Mouse (Mus musculus) stomach, postnatal 0 days (tissue): Measurements from ENCODE around the gene Pyroxd2. TPM values are rescaled to one million over a fixed set of nuclear protein-coding genes. Genes with fewer than 3 reads are reported as not detected.

Experiments used
- ATAC-seq: fragments of 200-750 bp; cut with Nextera tagmentation; 2 replicates; pipeline ENCODE4 v1.8.0; 2017; ENCODE audit not compliant: low FRiP score, low TSS enrichment
- DNase-seq: peaks from one replicate; pipeline ENCODE4 v3.0.0-alpha.2; 2016; ENCODE audit warnings: low spot score
- H3K27ac ChIP-seq: fragments of 300-500 bp; sonication (generic); replicated peaks from 2 replicates; pipeline ENCODE4 v1.5.1; 2014; ENCODE audit warnings: mild to moderate bottlenecking, control low read depth
- H3K27me3 ChIP-seq: fragments of 300-500 bp; sonication (generic); 2 replicates; pipeline ENCODE4 v1.6.1; 2014; ENCODE audit warnings: low read length; ENCODE audit not compliant: control insufficient read depth, insufficient read depth
- H3K36me3 ChIP-seq: fragments of 300-500 bp; sonication (generic); 2 replicates; pipeline ENCODE4 v1.6.1; 2014; ENCODE audit warnings: low read length, mixed read lengths; ENCODE audit not compliant: control insufficient read depth, insufficient read depth
- H3K4me1 ChIP-seq: fragments of 300-500 bp; sonication (generic); replicated peaks from 2 replicates; pipeline ENCODE4 v1.6.1; 2014; ENCODE audit warnings: antibody characterized with exemption; ENCODE audit not compliant: control insufficient read depth, insufficient read depth
- H3K4me2 ChIP-seq: fragments of 300-500 bp; sonication (generic); replicated peaks from 2 replicates; pipeline ENCODE4 v1.6.1; 2014; ENCODE audit warnings: low read depth, mild to moderate bottlenecking, control low read depth, moderate library complexity
- H3K4me3 ChIP-seq: fragments of 300-500 bp; sonication (generic); 2 replicates; pipeline ENCODE4 v1.5.1; 2014; ENCODE audit warnings: low read depth, low read length, control low read depth
- H3K9ac ChIP-seq: fragments of 300-500 bp; sonication (generic); 2 replicates; pipeline ENCODE4 v1.6.1; 2014; ENCODE audit warnings: mild to moderate bottlenecking, low read length, control low read depth, mixed read lengths
- H3K9me3 ChIP-seq: fragments of 300-500 bp; sonication (generic); 2 replicates; pipeline ENCODE4 v1.6.1; 2016; ENCODE audit warnings: low read length; ENCODE audit not compliant: control insufficient read depth
- CTCF ChIP-seq: IDR thresholded peaks from 2 replicates; pipeline ENCODE4 v1.5.1; 2016; ENCODE audit warnings: antibody characterized with exemption, low read depth, mild to moderate bottlenecking, moderate library complexity
- EP300 ChIP-seq: optimal IDR thresholded peaks from 2 replicates; pipeline ENCODE3; 2016; ENCODE audit warnings: antibody characterized with exemption
- WGBS: fragments of 180-500 bp; shearing (Covaris S2); extraction: QIAGEN DNeasy Blood & Tissue Kit; methylation state at CpG from one replicate; pipeline ENCODE4 v1.1.7; 2014; 5-methylcytosine and 5-hydroxymethylcytosine counted together
- polyA plus RNA-seq: library from polyadenylated mRNA; unstranded; fragments of >200 nt; fragmentation: Nextera tagmentation; extraction: Ambion mirVana; gene quantifications from 2 replicates; pipeline ENCODE4 v1.2.1, GENCODE M21; 2015

The Pyroxd2 gene
- polyA plus RNA-seq, result 1.8 and 1.9 TPM in 2 replicates

DNA sequence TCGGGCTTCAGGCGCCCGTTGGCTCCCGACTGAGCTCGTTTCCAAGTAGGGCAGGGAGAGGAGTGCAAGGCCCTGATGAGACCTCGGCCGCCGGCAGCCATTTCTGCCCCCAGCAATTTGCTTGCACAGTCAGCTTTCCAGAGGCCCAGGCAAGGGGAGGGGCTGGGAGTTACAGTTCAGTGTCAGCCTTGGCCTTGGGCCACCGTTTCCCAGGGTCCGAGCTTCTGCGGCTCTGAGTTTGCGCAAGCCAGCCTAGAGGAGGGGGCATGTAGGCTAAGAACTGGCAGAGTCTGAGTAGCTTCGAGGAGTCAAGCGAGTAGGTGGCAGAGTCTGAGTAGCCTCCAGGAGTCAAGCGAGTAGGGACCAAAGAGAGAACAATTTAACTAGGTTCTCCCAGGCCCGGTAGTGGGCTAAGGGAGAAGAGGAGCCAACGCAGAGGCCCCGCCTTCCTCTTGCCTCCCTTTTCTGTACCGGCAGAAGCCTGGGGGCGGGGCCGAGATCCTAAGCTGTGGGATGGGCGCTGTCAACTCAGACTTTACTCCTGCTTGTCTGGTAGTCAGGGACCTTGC lies at the start of gene Pyroxd2:
Pyroxd2 (minus strand) TSS at position 413 of the 569 bp plus-strand sequence.
- Histone ChIP-seq H3K36me3 (no peaks in the 10 kb centered on the region), H3K27me3 (no peaks in the 10 kb centered on the region), H3K4me1 (peaks cover 4% of the 10 kb centered on the region), H3K4me2 (peak within 1 kb of the TSS; percentile 63), H3K9me3 (no peaks in the 10 kb centered on the region), H3K9ac (peak within 1 kb of the TSS; percentile 79), H3K27ac (peak within 1 kb of the TSS; percentile 86), H3K4me3 (peak within 1 kb of the TSS; percentile 35)
- WGBS, result 2% methylated on average over 22 of the region's 22 CpGs
- no peak for TF ChIP-seq EP300
- no peak for TF ChIP-seq CTCF
- ATAC-seq, result peak; percentile 88
- peak; percentile 81 for DNase-seq

DNA sequence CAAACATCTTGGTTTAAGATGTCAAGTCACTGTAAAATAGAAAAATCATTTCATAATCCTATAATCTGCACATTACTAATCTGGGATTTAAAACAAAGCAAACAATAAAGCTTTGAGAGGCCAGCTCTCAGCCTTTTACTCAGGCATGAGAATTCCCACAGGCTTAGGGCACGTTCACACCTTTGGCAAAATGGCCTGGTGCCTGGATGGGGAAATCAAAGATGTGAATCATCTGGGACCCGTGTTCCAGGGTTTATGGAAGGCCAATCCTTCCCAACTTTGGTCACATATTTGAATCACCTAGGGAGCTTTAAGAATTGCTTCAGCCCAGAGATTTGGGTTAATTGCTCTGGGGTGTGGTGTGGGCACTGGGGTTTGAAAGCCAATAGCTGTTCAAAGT lies 45.3 kb upstream of the Pyroxd2 start:
- Histone ChIP-seq H3K9me3 (no peaks in the 10 kb centered on the region), H3K4me2 (no peak overlapping the region), H3K4me3 (no peak overlapping the region), H3K27me3 (no peaks in the 10 kb centered on the region), H3K36me3 (no peaks in the 10 kb centered on the region), H3K4me1 (peaks cover 4% of the 10 kb centered on the region), H3K9ac (no peak overlapping the region), H3K27ac (no peak overlapping the region)
- ATAC-seq (no peak), DNase-seq (no peak)
- WGBS, result 45% methylated on average over 2 of the region's 2 CpGs
- TF ChIP-seq CTCF (no peak), EP300 (no peak)

DNA sequence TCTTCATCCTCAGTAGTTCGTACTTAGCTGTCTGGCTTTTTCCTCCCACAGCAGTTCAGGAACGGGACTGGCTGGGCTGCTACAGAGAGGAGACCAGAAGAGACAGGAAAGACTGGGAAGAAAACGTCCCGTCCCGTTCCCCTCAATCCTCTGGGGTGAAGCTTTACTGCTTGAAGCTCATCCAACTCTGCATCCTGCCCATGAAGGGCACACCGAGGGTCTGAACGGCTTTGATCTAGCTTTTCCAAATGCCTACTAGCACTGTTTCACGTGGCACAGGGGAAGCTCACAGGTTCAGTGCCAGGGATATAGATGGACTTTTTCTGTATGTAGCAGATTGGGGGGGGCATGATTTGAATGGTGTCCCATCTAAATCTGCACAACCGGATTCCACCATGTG lies 43.2 kb upstream of the Pyroxd2 start:
- Histone ChIP-seq H3K27ac (no peak overlapping the region), H3K27me3 (no peaks in the 10 kb centered on the region), H3K9me3 (no peaks in the 10 kb centered on the region), H3K9ac (no peak overlapping the region), H3K4me2 (peak overlapping the region; percentile 74), H3K4me3 (no peak overlapping the region), H3K36me3 (no peaks in the 10 kb centered on the region), H3K4me1 (peaks cover 4% of the 10 kb centered on the region)
- WGBS, result 39% methylated on average over 9 of the region's 9 CpGs
- TF ChIP-seq CTCF (no peak), EP300 (no peak)
- DNase-seq (no peak), ATAC-seq (0 out of 2 replicates have a peak, but pooled peaks have one; percentile 4)

- no peaks in the 10 kb centered on the region for H3K9me3 ChIP-seq
- H3K4me1 ChIP-seq, result peaks cover 4% of the 10 kb centered on the region
- ATAC-seq (peak; percentile 89), DNase-seq (peak; percentile 90)
- H3K4me2 ChIP-seq, result peak overlapping the region; percentile 74
- H3K9ac ChIP-seq, result peak overlapping the region; percentile 47; the same call in 1 of the 2 replicates
- WGBS, result 5% methylated on average over 31 of the region's 31 CpGs
- peak; percentile 95 for TF ChIP-seq CTCF
- TF ChIP-seq EP300, result no peak
- no peaks in the 10 kb centered on the region for H3K36me3 ChIP-seq
- no peak overlapping the region for H3K27ac ChIP-seq
- no peaks in the 10 kb centered on the region for H3K27me3 ChIP-seq
- peak overlapping the region; percentile 34 for H3K4me3 ChIP-seq
Measured at GRCm38 (mm10) chr19:42794914-42795613, 42.5 kb upstream of the Pyroxd2 start.

DNA sequence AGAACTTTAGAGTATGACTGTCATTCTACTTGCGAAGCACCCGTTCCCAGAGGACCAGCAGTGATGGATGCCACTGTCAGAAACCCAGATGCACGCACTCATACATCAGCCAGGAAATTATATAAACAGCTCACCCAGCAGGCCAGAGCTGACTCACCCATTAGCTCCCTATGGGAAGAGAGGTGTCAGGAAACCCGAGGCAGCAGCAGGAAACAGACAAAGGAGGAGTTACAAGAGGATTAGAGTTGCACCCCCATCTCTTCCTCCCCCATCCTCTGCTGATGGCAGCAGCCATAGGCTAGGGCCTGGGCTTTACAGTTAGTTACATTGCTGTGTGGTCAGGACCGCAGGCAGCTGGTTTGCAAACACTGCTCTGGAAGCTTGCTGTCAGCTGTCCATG lies 35.7 kb upstream of the Pyroxd2 start:
- H3K9ac ChIP-seq, result no peak overlapping the region
- peak; percentile 60; the same call in 1 of the 2 replicates for ATAC-seq

More for the DNA sequence above, 35.7 kb upstream of the Pyroxd2 start:
- Histone ChIP-seq H3K4me3 (no peak overlapping the region), H3K4me1 (no peaks in the 10 kb centered on the region), H3K4me2 (no peak overlapping the region), H3K36me3 (no peaks in the 10 kb centered on the region), H3K27me3 (no peaks in the 10 kb centered on the region), H3K27ac (no peak overlapping the region), H3K9me3 (no peaks in the 10 kb centered on the region)
- TF ChIP-seq EP300 (no peak), CTCF (no peak)
- 18% methylated on average over 5 of the region's 5 CpGs for WGBS
- no peak for DNase-seq
